In the genomic region with DNA sequence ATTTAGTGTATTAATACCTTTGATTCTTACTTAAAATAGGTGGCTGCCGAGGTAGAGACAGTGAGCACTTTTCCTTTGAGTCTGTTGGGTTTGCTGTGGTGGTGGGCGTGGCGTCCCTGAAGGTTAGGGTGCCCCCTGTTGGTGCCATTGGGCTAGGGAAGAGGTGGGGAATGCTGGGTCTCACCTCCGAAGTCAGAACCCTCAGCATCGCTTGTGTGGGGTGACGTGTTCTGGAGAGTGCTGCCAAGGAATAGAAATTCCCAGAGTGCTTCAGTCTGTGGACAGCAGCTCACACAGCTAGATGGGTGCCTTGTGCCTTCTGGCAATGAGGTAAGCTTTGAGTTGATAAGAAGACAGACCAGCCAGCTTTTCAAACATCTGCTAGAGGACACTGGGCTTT, we compare ENCODE assay signal across 8 mouse cellular contexts.
A peak's percentile ranks its signal among the peaks of the same experiment; 100 is the strongest.
DNase-seq lines count a peak whose midpoint lies in the region; ATAC-seq and TF ChIP-seq lines count a peak whose summit lies in the region.

No protein-coding gene starts in this region.

- no peak overlapping the region for H3K27ac ChIP-seq in kidney, adult 2 months (ENCODE audit: insufficient read depth, low read depth, low read length)
- H3K27ac ChIP-seq in olfactory bulb, adult 2 months (ENCODE audit: insufficient read depth, low read depth, low read length): no peak overlapping the region
- H3K27ac ChIP-seq in limb, embryonic 10.5 days: no peak overlapping the region

- H3K4me1 ChIP-seq in kidney, adult 2 months (ENCODE audit: control insufficient read depth, insufficient read depth, low read length): peaks cover 31% of the 10 kb centered on the region
- peaks cover 11% of the 10 kb centered on the region for H3K4me1 ChIP-seq in olfactory bulb, adult 2 months (ENCODE audit: control insufficient read depth, insufficient read depth, low read length)
- H3K4me1 ChIP-seq in limb, embryonic 10.5 days: peaks cover 24% of the 10 kb centered on the region; the same call in 1 of the 2 replicates

- no peaks in the 10 kb centered on the region for H3K27me3 ChIP-seq in kidney, adult 2 months (replicated peaks; ENCODE audit: control insufficient read depth, insufficient read depth, low read length)
- no peaks in the 10 kb centered on the region for H3K27me3 ChIP-seq in limb, embryonic 10.5 days (ENCODE audit: low read depth, poor library complexity, severe bottlenecking)

- no peaks in the 10 kb centered on the region for H3K9me3 ChIP-seq in limb, embryonic 10.5 days (replicated peaks)

- no peak for TF ChIP-seq POLR2A in kidney, adult 2 months (IDR thresholded peaks at IDR 0.05; ENCODE audit: low read depth, low read length)
- TF ChIP-seq POLR2A in olfactory bulb, adult 2 months (IDR thresholded peaks at IDR 0.05; ENCODE audit: insufficient read depth, low read depth, low read length): no peak

- TF ChIP-seq CTCF in kidney, adult 2 months (conservative IDR thresholded peaks at IDR 0.05; ENCODE audit: insufficient read depth, insufficient read length, low read depth, low read length): no peak; the same call in 1 of the 2 replicates
- TF ChIP-seq CTCF in olfactory bulb, adult 2 months (IDR thresholded peaks at IDR 0.05; ENCODE audit: insufficient read depth, low read depth, low read length): peak; percentile 30; the same call in 1 of the 2 replicates

- ATAC-seq in CD4-positive, CD25-positive, alpha-beta regulatory T cell, adult 4 months: no peak
- 0 out of 2 replicates have a peak, but pooled peaks have one; percentile 49 for ATAC-seq in erythroid progenitor cell, adult 5-6 weeks (replicated peaks; ENCODE audit: low FRiP score, poor library complexity, severe bottlenecking)

- DNase-seq in CD4-positive, CD25-positive, alpha-beta regulatory T cell, adult 2 months (ENCODE audit: low read depth, low spot score): peak; percentile 31
- DNase-seq in kidney, postnatal 4 days: peak; percentile 31 to 34
- no peak for DNase-seq in kidney, adult 2 months
- no peak for DNase-seq in limb, embryonic 10.5 days (ENCODE audit: low spot score)
- DNase-seq in left cerebral cortex, adult 11 months (ENCODE audit: low spot score): no peak

- no peaks in the 10 kb centered on the region; the same call in 1 of the 2 replicates for H3K36me3 ChIP-seq in kidney, adult 2 months (ENCODE audit: control insufficient read depth, insufficient read depth, low read length)
- peaks cover 3% of the 10 kb centered on the region; the same call in 1 of the 2 replicates for H3K36me3 ChIP-seq in limb, embryonic 10.5 days

- 66% methylated on average over 6 of the region's 6 CpGs for WGBS in kidney, adult 2 months
- 75% methylated on average over 6 of the region's 6 CpGs for WGBS in olfactory bulb, adult 2 months
- WGBS in limb, embryonic 10.5 days: 78% methylated on average over 6 of the region's 6 CpGs

- H3K4me3 ChIP-seq in kidney, adult 2 months (ENCODE audit: insufficient read depth, low read depth, low read length): no peak overlapping the region
- no peak overlapping the region for H3K4me3 ChIP-seq in olfactory bulb, adult 2 months (ENCODE audit: insufficient read depth, low read depth, low read length)
- H3K4me3 ChIP-seq in limb, embryonic 10.5 days: no peak overlapping the region

Comparison
In these comparisons a context has a peak if more than half of its experiments do, and no peak if none do; other contexts are left out.
1. DNase-seq: peak in CD4-positive, CD25-positive, alpha-beta regulatory T cell, adult 2 months (single experiment) and kidney, postnatal 4 days (2 of 2); none in kidney, adult 2 months (single experiment), limb, embryonic 10.5 days (single experiment) and left cerebral cortex, adult 11 months (single experiment).